ENCODE assay signal across 8 mouse cellular contexts in genomic region chr11:54214499-54215443, GRCm38 (mm10). TPM values are rescaled to one million over a fixed set of nuclear protein-coding genes. Genes with fewer than 3 reads are reported as not detected.
DNase-seq lines count a peak whose midpoint lies in the region.

No protein-coding gene starts in this region.

- peak; percentile 4 for DNase-seq in retina, embryonic 14.5 days (ENCODE audit: low spot score)
- DNase-seq in retina, postnatal 1 day: no peak
- peak; percentile 31 for DNase-seq in cerebellum, adult 9-11 months
- DNase-seq in heart, postnatal 25 days (ENCODE audit: low spot score): peak; percentile 79
- peak; percentile 45 to 66 for DNase-seq in left cerebral cortex, postnatal 14 days (ENCODE audit: low spot score in 2 of 2)
- DNase-seq in right cerebral cortex, adult 18-20 months: peak; percentile 16
- DNase-seq in urinary bladder, postnatal 4 days (ENCODE audit: low spot score in 2 of 2): peak; percentile 29 to 71
- DNase-seq in liver: no peak

- intact Hi-C loops in heart, postnatal 25 days (cut with DNase I): no loop called here
- intact Hi-C loops in left cerebral cortex, postnatal 14 days (cut with DNase I): no loop called here

RNA-seq across cellular contexts. Expression of gene Csf2, which starts 34.7 kb away (rescaled TPM):
- not detected for total RNA-seq in heart, postnatal 25 days (2021)
- total RNA-seq in left cerebral cortex, postnatal 14 days (2021): not detected

RNA-seq across cellular contexts. Expression of gene Il3, which starts 52.3 kb away (rescaled TPM):
- total RNA-seq in heart, postnatal 25 days (2021): not detected
- not detected for total RNA-seq in left cerebral cortex, postnatal 14 days (2021)

Comparison
In these comparisons a context has a peak if more than half of its experiments do, and no peak if none do; other contexts are left out.
1. DNase-seq: peak in retina, embryonic 14.5 days (single experiment), cerebellum, adult 9-11 months (single experiment), heart, postnatal 25 days (single experiment), left cerebral cortex, postnatal 14 days (2 of 2), right cerebral cortex, adult 18-20 months (single experiment) and urinary bladder, postnatal 4 days (2 of 2); none in retina, postnatal 1 day (single experiment) and liver (single experiment).